Mouse (Mus musculus) central nervous system, embryonic 14 days (tissue): Measurements from ENCODE around the gene H2-M5. TPM values are rescaled to one million over a fixed set of nuclear protein-coding genes. Genes with fewer than 3 reads are reported as not detected.

Experiments
- polyA plus RNA-seq: library from polyadenylated mRNA; depleted of rRNA; stranded (reverse); fragments of >200 nt; gene quantifications from 2 replicates; pipeline ENCODE4 v1.2.3, GENCODE M21; 2012; rRNA removed

H2-M5 gene
- polyA plus RNA-seq = 14.7 and 16.0 TPM in 2 replicates

DNA sequence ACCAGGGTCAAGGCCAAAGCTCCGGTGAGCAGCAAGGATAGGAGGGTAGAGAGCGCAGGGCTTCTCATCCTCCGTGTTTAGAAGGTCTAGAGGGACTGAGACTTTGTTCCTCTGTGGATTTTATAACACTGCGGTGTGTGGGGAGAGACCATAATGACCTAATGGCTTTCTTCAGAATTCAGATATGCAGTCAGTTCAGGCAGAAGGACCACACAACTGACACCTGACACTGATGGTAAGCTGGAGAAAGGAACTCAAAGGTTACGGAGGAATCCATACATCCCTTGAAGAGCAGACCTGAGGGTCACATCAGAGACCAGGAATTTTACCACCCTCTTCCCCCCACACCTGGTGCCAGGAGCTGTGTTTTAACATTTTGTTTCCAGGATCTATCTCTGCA lies at the start of gene H2-M5:
TSS of gene H2-M5 (minus strand) at position 101 of the 400 bp plus-strand sequence.

DNA sequence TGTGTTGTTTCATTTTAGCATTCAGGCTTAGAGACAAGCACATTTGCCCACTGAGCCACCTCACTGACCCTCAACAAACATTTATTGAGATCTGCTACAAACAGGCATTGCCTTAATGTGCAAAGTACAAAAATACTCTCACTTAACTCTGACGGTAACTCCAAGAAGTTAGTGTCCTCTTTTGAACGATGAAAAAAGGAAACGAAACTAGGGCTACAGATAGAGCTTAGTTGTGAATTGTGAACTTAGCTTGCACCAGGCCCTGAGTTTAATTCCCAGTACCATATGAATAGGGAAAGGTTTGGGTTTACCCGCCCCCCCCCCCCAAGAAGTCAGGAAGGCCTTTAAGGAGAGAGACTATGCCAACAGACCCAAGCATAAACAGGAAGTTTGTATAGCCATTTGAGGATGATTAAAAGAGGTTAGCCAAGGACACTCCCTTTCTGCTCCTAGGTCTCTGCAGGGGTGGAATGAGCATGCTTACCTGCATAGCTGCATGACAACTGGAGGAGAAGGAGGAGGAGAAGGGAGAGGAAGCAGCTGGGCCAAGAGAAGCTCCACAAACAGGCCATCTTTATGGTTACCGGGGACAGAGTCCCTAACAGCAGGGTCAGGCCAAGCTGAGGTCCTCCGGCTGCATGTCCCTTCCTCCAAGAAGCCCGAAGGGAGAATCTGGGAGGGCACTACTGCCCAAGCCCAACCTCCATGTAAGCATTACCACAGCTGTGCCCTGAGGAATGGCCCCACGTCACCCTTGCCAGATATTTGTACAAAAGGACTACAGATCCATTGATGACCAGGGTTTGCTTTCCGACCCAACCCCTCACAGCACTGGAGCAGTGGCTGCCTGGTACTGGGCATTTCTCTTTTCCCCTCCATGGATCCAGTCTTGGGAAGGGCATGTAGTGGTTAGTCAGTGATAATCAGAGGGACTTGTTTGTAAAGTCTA lies 33.6 kb upstream of the H2-M5 start, which contains the start of gene Mog:
TSS of gene Mog (minus strand) at position 771 of the 949 bp plus-strand sequence.

DNA sequence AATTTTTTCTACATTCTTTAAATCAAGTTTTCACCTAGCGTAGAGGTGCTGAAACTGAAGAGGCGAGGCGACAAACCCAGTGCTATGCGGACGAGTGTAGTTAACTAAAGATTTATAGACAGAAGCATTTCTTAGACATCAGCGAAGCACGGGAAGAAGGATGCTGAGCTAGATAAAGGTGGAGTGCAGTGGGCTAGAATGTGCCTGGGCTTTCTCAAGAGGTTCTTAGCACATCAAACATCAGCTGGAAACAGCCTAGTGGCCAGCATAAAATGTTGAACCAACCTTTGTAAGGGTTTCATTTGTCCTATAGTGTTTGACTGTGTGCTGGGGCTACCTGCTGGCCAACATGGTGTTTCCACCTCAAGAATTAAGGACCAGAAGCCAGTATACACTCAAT lies 11.5 kb upstream of the H2-M5 start, which contains the start of gene Zfp57:
TSS of gene Zfp57 (plus strand) at position 301 of the 400 bp plus-strand sequence.

DNA sequence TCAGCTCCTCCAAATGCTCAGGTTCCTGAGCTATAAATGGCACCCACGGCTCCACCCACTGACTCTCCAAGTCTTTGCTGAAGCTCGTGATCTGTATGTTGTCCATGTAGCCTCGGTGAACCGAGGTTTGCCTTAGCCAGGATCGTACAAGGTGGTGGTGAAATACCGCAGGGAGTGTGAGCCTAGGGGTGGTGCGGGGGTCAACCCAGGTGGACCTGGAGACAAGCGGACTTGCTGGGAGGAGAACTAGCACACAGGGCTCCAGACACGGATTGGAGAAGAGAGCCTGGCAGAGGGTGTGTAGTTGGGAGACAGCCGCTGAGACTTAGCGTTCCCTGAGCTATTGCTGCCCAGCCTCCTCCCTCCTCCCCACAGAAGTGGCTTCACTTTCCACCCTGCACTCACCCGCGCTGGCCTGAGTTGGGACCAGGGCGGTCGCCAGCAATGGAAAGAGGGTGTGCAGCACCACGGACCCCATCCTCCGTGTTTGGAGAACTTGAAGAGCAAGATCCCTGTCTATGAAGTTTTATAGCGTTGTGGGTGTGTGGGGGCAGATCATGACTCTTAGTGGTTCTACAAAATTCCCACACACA lies 8.0 kb downstream of the H2-M5 start, which contains the start of gene 2410137M14Rik:
TSS of gene 2410137M14Rik (minus strand) at position 17 of the 593 bp plus-strand sequence.

DNA sequence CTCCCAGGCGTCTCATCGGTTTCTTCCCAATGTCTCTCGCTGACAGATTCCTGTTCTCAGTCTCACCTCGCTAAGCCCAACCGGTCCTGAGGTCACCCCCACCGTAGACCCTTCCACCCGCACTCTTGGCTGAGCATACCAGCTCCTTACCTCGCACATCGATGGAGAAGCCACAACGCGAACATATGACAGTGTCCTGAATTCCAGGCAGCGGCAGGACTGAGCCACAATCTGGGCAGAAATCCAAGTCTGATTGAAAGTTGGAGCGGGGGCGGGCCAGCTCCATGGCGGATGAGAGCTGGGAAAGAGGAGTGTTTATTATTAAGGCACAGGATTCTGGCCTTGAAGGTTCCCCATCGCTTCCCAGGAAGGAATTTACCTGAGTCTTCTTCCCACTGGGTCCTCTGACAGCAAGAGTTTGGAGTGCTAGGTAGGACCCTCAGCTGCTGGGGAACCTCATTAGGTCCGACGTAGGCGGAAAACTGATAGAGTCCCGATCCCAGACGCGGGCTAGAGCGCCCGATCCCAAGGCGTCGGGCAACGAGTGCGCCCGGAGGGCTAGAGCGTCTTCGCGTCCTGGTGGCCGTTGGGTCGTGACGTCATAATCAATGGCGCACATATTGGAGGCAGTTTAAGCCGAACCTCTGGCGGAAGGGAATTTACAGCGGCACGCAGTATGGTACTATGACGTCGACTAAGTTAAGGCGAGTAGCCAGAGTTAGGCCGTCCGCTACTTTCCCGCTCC lies 31.2 kb downstream of the H2-M5 start, which contains the start of the genes Znrd1 and Znrd1as:
TSS of gene Znrd1 (minus strand) at position 561 of the 745 bp plus-strand sequence.
TSS of gene Znrd1as (plus strand) at position 594 of the 745 bp plus-strand sequence.

DNA sequence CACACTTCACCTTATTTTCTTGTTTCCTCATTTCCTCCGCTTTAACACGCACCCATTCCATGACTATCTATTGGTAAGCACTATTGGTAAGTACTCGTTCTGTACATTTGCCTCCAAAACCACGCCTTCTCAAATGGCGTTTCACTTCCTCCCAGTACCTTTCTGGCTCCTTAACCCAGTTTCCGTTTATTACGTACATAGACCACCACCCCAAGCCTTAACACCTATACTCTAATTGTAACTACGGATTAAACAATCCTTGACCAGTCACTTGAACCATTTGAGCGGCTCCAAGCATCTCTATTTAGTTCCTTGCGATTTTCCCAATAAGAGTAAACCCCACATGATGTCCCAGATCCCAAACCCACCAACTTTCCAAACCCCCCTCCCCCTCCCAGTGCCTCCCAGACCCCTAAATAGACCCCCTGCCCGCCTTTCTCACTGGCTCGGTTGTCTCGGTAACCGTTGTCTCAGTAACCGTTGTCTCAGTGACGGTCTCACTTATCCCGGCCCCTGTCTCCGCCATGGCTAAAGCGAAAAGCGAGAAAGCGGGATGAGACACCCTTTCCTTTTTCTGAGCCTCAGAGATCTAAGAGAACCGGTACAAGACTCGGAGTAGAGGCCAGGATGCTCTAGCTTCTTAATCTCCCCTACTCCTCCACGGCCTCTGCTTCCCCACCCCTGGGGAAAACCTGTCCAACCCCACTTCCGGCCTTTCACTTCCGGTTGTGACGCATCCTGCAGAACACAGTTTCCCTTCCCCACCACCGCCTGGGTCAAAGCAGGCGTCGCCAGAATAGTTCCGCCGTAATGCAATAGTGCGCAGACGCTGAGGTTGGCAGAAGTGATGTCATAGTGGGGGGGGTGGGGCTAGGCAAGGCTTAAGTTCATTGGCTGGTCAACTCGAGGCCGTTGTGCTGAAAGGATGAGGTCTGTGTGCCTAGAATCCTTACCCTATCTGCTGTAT lies 38.1 kb downstream of the H2-M5 start, which contains the start of gene Ppp1r11:
TSS of gene Ppp1r11 (minus strand) at position 761 of the 967 bp plus-strand sequence.

DNA sequence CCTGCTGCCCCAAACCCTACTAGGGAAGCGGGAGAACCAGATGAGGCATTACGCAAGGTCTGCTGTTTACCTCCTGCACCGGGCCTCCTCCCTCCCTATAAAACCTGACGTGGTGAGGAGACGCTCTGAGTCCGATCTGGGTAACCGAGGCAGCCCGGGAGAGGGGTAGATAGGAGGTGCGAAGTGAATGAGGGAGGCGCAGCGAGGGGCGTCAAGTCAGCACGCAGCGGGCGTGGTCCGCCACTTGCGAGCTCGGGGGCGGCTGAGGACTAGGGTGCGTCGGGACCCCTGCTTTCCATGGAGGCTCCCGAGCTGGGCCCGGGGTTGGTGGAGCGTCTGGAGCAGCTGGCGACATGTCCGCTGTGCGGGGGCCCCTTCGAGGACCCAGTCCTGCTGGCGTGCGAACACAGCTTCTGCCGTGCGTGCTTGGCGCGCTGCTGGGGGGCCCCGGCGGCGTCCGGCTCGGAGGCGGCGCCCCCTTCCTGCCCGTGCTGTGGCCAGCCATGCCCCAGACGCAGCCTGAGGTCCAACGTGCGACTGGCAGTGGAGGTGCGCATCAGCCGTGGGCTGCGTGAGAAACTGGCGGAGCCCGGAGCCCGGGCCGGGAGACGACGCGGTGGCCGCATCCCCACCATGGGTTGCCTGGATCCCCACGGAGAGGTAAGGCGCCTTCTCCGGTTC lies 46.4 kb downstream of the H2-M5 start, which contains the start of gene Rnf39:
TSS of gene Rnf39 (plus strand) at position 128 of the 681 bp plus-strand sequence.

Other genes with a start within 250 kb of the H2-M5 start
- not detected in 2 replicates for gene H2-M10.5, start 216.6 kb downstream of the H2-M5 start, polyA plus RNA-seq
- not detected in 2 replicates for gene H2-M10.6, start 177.4 kb downstream of the H2-M5 start, polyA plus RNA-seq
- gene Trim26, start 152.4 kb downstream of the H2-M5 start, polyA plus RNA-seq = 35.7 and 40.5 TPM in 2 replicates
- gene Trim15, start 122.3 kb downstream of the H2-M5 start, polyA plus RNA-seq = 0.09 and 0.11 TPM in 2 replicates
- 0.29 and 0.55 TPM in 2 replicates for gene Trim10, start 120.0 kb downstream of the H2-M5 start, polyA plus RNA-seq
- 0.16 TPM in 1 of 2 replicates, not detected in the other for gene Trim40, start 99.4 kb downstream of the H2-M5 start, polyA plus RNA-seq
- gene Trim31, start 91.4 kb downstream of the H2-M5 start, polyA plus RNA-seq = 0.02 TPM in 1 of 2 replicates, not detected in the other
- gene Rnf39, start 46.6 kb downstream of the H2-M5 start, polyA plus RNA-seq = 0.25 and 0.30 TPM in 2 replicates
- 163 and 175 TPM in 2 replicates for gene Ppp1r11, start 37.8 kb downstream of the H2-M5 start, polyA plus RNA-seq
- 59.2 and 62.7 TPM in 2 replicates for gene Znrd1, start 31.0 kb downstream of the H2-M5 start, polyA plus RNA-seq
- 4.9 and 5.0 TPM in 2 replicates for gene Znrd1as, start 30.9 kb downstream of the H2-M5 start, polyA plus RNA-seq
- 1.4 and 2.1 TPM in 2 replicates for gene 2410137M14Rik, start 8.3 kb downstream of the H2-M5 start, polyA plus RNA-seq
- 401 and 458 TPM in 2 replicates for gene Zfp57, start 11.6 kb upstream of the H2-M5 start, polyA plus RNA-seq
- gene Mog, start 33.9 kb upstream of the H2-M5 start, polyA plus RNA-seq = 0.04 and 0.11 TPM in 2 replicates
- gene Gabbr1, start 56.4 kb upstream of the H2-M5 start, polyA plus RNA-seq = 205 and 209 TPM in 2 replicates
- not detected in 2 replicates for gene Olfr90, start 99.0 kb upstream of the H2-M5 start, polyA plus RNA-seq
- gene Olfr91, start 108.7 kb upstream of the H2-M5 start, polyA plus RNA-seq = not detected in 2 replicates
- not detected in 2 replicates for gene Olfr92, start 130.6 kb upstream of the H2-M5 start, polyA plus RNA-seq
- gene Olfr93, start 172.0 kb upstream of the H2-M5 start, polyA plus RNA-seq = not detected in 2 replicates
- 0.15 and 0.41 TPM in 2 replicates for gene Ubd, start 204.4 kb upstream of the H2-M5 start, polyA plus RNA-seq
- 0.04 TPM in 1 of 2 replicates, not detected in the other for gene Olfr94, start 211.5 kb upstream of the H2-M5 start, polyA plus RNA-seq
- 0.01 TPM in 1 of 2 replicates, not detected in the other for gene Olfr95, start 223.6 kb upstream of the H2-M5 start, polyA plus RNA-seq
- gene Olfr96, start 230.6 kb upstream of the H2-M5 start, polyA plus RNA-seq = not detected in 2 replicates
- not detected in 2 replicates for gene Olfr97, start 247.8 kb upstream of the H2-M5 start, polyA plus RNA-seq